ENCODE assay signal across 7 mouse cellular contexts in the genomic region with DNA sequence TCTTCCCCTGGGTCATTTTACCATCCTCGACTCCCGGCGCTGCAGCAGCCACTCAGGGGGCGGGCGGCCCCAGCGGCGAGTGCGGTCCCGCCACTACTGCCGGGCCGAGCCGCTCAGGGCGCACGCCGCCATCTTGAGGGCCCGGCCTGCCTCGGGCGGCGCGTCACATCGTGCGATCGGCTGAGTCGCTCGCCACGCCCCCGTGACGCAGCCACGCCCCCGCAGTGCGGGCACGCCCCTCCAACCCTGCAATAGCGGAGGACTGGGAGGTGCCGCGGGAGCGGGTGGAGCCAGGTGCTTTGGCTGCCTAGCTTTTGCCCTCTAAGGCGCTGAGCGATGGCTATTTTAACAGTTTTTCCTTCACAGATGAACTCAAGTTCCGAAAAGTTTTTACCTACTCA. TPM values are rescaled to one million over a fixed set of nuclear protein-coding genes. Genes with fewer than 3 reads are reported as not detected.
DNase-seq lines count a peak whose midpoint lies in the region; ATAC-seq lines count a peak whose summit lies in the region.

A gene (minus strand): TSS at position 215 of the 401 bp plus-strand sequence.

- H3K4me3 ChIP-seq in embryonic facial prominence, embryonic 11.5 days (ENCODE audit: low read depth, low read length) = peak within 1 kb of the TSS; percentile 99
- peak within 1 kb of the TSS; percentile 99 for H3K4me3 ChIP-seq in limb, embryonic 10.5 days
- peak within 1 kb of the TSS; percentile 95 for H3K4me3 ChIP-seq in midbrain, embryonic 13.5 days (replicated peaks)

- no peaks in the 10 kb centered on the region for H3K9me3 ChIP-seq in embryonic facial prominence, embryonic 11.5 days (replicated peaks; ENCODE audit: control insufficient read depth, low read length)
- no peaks in the 10 kb centered on the region for H3K9me3 ChIP-seq in limb, embryonic 10.5 days (replicated peaks)
- no peaks in the 10 kb centered on the region for H3K9me3 ChIP-seq in midbrain, embryonic 13.5 days

- no peaks in the 10 kb centered on the region for H3K27me3 ChIP-seq in embryonic facial prominence, embryonic 11.5 days (ENCODE audit: control insufficient read depth, insufficient read depth, low read length)
- no peaks in the 10 kb centered on the region for H3K27me3 ChIP-seq in limb, embryonic 10.5 days (ENCODE audit: low read depth, poor library complexity, severe bottlenecking)
- no peaks in the 10 kb centered on the region for H3K27me3 ChIP-seq in midbrain, embryonic 13.5 days

- H3K4me2 ChIP-seq in embryonic facial prominence, embryonic 11.5 days (ENCODE audit: low read depth, low read length) = peak within 1 kb of the TSS; percentile 39
- H3K4me2 ChIP-seq in midbrain, embryonic 13.5 days (replicated peaks) = peak within 1 kb of the TSS; percentile 77

- WGBS in embryonic facial prominence, embryonic 11.5 days = 0% methylated on average over 39 of the region's 39 CpGs
- WGBS in limb, embryonic 10.5 days = under 1% methylated on average over 39 of the region's 39 CpGs
- WGBS in midbrain, embryonic 13.5 days = under 1% methylated on average over 39 of the region's 39 CpGs

- peak; percentile 100 for DNase-seq in adrenal gland, postnatal 14 days
- peak; percentile 97 for DNase-seq in embryonic facial prominence, embryonic 11.5 days (ENCODE audit: low spot score)
- DNase-seq in kidney, adult 11 months = peak; percentile 98
- DNase-seq in limb, embryonic 10.5 days (ENCODE audit: low spot score) = peak; percentile 99
- peak; percentile 100 for DNase-seq in spleen, adult 12 weeks (ENCODE audit: low spot score)

- peak within 1 kb of the TSS; percentile 90 for H3K27ac ChIP-seq in embryonic facial prominence, embryonic 11.5 days (replicated peaks; ENCODE audit: low read depth, low read length)
- peak within 1 kb of the TSS; percentile 99 for H3K27ac ChIP-seq in limb, embryonic 10.5 days
- peak within 1 kb of the TSS; percentile 97 for H3K27ac ChIP-seq in midbrain, embryonic 13.5 days

- no peaks in the 10 kb centered on the region for H3K36me3 ChIP-seq in embryonic facial prominence, embryonic 11.5 days (replicated peaks; ENCODE audit: control insufficient read depth, insufficient read depth, low read depth, low read length)
- peaks cover 4% of the 10 kb centered on the region; the same call in 1 of the 2 replicates for H3K36me3 ChIP-seq in limb, embryonic 10.5 days
- no peaks in the 10 kb centered on the region for H3K36me3 ChIP-seq in midbrain, embryonic 13.5 days

- peak within 1 kb of the TSS; percentile 98 for H3K9ac ChIP-seq in embryonic facial prominence, embryonic 11.5 days (replicated peaks; ENCODE audit: low read length)
- peak within 1 kb of the TSS; percentile 98 for H3K9ac ChIP-seq in midbrain, embryonic 13.5 days (replicated peaks)

- H3K4me1 ChIP-seq in embryonic facial prominence, embryonic 11.5 days (ENCODE audit: control insufficient read depth, insufficient read depth, low read length) = no peaks in the 10 kb centered on the region
- H3K4me1 ChIP-seq in limb, embryonic 10.5 days = peaks cover 18% of the 10 kb centered on the region
- H3K4me1 ChIP-seq in midbrain, embryonic 13.5 days (replicated peaks) = peaks cover 33% of the 10 kb centered on the region

- peak; percentile 98 for ATAC-seq in embryonic facial prominence, embryonic 11.5 days (replicated peaks; ENCODE audit: insufficient number of reproducible peaks, low FRiP score, low TSS enrichment, low read depth)
- peak; percentile 93 for ATAC-seq in granulocyte monocyte progenitor cell, adult 5-6 weeks (replicated peaks; ENCODE audit: poor library complexity, severe bottlenecking)
- peak; percentile 99 for ATAC-seq in midbrain, embryonic 13.5 days

RNA-seq across cellular contexts. Expression of the gene that starts here (rescaled TPM):
- total RNA-seq in adrenal gland, postnatal 14 days (2021) = 46.8 and 53.1 TPM in 2 replicates
- 102 and 105 TPM in 2 replicates for polyA plus RNA-seq in embryonic facial prominence, embryonic 11.5 days (2014; fragmentation: Nextera tagmentation; extraction: Ambion mirVana)
- total RNA-seq in granulocyte monocyte progenitor cell, adult 5-6 weeks (2014; fragmentation: Nextera tagmentation) = 52.3 and 64.6 TPM in 2 replicates
- total RNA-seq in granulocyte monocyte progenitor cell, adult 5-6 weeks (2017) = 67.0 and 95.5 TPM in 2 replicates
- 86.1 and 87.0 TPM in 2 replicates for polyA plus RNA-seq in limb, embryonic 10.5 days (2016; fragmentation: Nextera tagmentation; extraction: Ambion mirVana)
- 65.4 and 67.9 TPM in 2 replicates for polyA plus RNA-seq in midbrain, embryonic 13.5 days (2015; fragmentation: Nextera tagmentation; extraction: Ambion mirVana)

Comparison
In these comparisons a context has a peak if more than half of its experiments do, and no peak if none do; other contexts are left out.
1. Peak in every context shown above with its lines: DNase-seq, ATAC-seq, H3K4me3 ChIP-seq and H3K27ac ChIP-seq.